Mouse (Mus musculus) testis, postnatal 10 days (tissue): ENCODE data around the gene Hbb-y.
"Not testable (repeated sequence)": the region's sequence is repeated elsewhere in the genome, so short reads cannot be mapped to it uniquely, and the experiment has no call there.

Experiments used
- DNase-seq: peaks from one replicate; pipeline ENCODE4 v3.0.0; 2021; ENCODE audit warnings: low spot score

Gene Hbb-y

DNA sequence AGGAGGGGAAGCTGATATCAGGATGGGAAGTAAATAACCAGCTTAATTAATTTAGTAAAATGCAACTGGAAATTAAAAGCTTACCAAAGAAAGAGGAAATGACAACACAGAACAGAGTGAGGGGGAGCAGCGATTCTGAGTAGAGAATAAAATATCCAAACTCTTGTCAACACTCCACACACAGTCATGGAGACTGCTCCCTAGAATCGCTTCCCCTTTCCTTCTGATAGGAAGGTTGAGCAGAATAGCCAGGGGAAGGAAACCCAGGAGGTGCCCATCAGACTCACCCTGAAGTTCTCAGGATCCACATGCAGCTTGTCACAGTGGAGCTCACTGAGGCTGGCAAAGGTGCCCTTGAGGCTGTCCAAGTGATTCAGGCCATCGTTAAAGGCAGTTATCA is 39.9 kb downstream of the Hbb-y start:
- not testable (repeated sequence) for DNase-seq

DNA sequence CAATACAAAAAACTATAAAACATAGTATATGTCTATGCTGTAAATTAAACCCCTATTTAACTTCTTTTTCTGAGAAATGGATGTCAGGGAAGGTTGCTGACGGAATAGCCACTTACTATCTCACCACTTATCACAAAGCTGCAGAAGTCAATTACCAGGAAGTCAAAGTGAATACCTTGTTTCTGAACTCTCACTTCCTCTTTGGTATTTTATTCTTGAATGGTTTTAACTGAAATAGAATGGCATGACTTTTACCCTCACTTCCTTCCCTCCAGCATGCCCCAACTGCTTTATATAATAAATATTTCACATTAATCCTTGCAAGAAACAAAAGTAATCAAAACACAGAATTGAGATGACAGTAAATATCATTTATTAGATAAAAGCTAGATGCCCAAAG is 40.8 kb downstream of the Hbb-y start:
- no peak for DNase-seq

DNA sequence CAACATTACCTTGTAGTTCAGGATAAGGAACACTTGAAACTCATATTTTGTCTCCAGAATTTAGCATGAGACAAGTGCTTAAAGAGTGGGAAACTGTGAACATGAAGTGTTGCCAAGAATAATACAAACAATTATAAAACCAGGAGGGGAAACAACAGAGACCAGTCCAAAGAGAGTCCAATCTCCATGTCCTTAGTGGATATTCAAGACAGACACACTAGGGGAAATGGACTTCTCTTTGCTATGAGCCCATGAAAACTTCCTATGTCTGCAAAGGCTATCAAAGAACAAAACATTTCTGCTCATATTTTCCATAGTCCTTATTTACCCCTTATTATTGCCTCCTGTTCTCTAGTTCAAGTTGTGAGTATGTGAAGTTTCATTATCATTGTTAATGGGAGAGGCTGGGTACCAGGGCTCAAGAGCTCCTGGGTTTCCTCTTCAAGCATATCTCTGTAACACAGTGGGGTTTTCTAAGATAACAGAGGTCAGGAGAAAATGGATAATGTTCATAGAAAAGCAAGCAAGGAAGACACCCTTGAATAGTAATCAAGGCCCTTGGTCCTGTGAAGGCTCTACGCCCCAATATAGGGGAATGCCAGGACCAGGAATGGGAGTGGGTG is 41.7 kb downstream of the Hbb-y start:
- DNase-seq, result no peak

DNA sequence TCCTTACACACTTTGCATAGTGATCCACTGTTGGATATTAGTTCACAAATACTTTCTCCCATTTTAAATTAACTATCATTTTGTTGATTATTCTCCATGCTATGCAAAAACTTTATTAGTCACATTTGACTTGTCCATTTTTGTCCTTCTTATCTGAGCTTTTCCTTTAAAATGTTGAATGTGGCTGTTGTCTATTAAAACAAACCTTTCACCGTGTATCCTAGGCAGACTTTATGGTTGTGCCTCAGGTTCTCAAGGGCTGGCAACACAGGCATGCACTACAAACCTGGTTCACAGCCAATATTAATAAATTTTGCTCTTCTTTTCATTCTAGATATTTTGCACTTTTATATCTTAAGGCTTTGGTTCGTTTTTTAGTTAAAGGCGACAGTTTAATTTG is 42.3 kb downstream of the Hbb-y start:
- no peak for DNase-seq

DNA sequence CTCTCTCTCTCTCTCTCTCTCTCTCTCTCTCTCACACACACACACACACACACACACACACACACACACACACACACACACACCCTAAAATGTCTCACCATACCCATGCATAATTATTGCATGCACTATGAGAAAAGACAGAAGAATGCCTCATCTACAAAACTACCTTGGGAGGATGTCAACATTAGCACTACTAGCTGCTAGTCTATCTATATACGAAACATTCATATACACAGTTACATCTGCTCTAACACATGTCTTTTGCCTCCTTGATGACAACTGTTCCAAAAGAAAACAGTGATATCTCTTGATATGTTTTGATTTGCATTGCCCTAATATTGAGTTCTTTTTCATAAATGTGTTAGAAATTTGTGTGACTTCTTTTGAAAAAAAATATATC is 42.7 kb downstream of the Hbb-y start:
- no peak for DNase-seq

DNA sequence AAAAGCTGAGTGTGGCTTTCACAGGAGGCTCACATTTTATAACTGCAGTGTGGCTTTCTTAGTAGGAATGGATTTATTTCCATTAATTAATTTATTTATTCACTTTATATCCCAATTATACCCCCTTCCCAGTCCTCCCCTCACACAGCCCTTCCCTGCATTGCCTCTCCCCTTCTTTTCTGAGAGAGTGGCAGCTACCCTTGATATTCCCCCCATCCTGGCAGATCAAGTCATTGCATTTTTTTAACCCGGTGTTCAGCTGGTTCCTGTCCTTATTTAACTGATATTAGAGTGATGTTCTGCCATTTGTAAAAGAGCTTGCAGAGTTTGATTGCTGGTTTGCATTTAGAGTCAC is 43.2 kb downstream of the Hbb-y start:
- DNase-seq, result no peak

DNA sequence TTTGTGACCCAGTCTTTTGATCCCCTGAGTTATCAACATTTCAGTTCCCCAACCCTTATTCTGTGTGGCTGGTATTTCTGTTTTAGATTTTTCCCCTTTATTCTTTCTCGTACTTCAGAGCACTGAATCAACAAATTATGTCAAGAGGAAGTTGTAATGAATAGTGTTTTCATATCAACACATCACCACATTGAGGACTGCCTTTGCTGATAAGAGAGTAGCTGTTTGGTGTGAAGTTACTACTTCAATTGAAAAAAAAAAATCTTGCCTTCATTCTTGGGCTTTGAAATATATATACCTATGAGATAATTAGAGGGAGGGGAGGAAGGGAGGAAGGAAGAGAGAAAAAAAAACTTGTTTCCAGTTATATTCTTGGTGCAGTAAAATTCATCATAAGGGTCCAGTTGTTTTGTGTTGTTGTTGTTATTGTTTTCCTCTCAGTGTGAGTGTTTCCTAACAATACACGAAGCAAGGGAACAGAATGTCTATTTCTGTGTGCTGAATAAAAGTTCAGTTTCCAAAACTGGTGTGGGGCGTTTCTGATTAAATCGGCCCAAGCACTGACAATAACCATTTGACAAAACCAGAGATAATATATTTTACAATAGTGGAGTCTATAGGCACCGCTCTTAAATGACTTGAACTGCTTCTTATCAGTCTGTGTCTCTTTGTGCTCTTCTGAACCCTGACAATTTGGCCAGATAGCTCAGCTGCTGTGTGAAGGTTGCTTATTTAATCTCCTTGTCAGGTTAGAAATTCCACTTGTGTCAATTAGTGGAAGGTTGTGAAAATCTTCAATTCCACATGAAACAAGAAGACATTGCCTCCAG is 43.8 kb downstream of the Hbb-y start:
- DNase-seq, result no peak

DNA sequence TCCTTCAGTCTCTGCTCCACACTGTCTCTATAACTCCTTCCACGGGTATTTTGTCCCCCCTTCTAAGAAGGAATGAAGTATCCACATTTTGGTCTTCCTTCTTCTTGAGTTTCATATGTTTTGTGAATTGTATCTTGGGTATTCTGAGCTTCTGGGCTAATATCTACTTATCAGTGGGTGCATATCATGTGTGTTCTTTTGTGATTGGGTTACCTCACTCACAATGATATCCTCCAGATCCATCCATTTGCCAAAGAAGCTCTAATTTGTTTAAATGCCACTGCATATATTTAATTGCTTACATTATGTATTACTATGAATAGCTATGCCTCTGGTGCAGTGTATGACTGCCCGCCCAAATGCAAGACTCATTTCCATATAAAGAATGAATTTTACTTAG is 44.9 kb downstream of the Hbb-y start:
- DNase-seq, result not testable (repeated sequence)

DNA sequence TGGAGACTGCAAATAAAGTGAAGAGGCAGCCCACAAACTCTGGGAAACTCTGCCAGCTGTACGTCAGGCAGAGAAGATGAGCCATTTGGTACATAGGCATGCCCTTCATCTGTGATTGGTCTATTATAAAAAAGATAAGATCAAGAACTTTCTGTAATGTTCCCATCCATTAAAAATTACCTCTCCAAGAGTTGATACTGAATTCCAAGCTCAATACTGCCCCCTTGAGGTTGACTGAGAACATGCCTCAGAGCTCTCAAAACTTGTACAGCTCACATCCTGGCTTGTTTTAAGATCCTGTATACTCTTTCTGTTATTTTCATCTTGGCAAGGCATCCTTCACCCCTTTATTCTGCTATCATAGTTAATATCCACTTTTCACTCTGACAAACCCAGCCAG is 46.2 kb downstream of the Hbb-y start:
- DNase-seq, result no peak
